Mouse (Mus musculus) inflammation-experienced regulatory T-cells, adult 6 months (primary cell): ENCODE measurements at regions not wholly inside any gene's neighbourhood (a gene's known extent, or its start where the extent isn't known, plus 50 kb on each side); places are given as distances from the start of the nearest gene placed in this dataset.

Source experiments
- ATAC-seq: one replicate; pipeline ENCODE4 v1.8.0; 2017

DNA sequence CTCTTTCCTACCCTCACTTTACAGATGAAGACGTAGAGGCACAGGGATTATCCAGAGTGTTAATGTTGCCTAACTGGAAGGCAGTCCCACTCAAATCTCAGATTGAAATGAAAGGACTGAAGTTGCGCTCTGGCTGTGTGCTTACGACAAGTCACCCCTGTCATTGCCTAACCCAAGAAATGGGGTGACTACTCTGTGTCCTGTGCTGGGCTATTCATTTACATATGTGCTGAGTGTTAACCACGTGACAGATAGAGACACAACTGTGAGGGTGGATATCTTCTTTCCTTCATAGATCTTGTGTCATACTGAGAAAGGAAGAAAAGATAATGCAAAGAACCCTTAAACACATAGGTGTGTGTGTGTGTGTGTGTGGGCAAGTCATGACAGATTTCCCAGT, 120.7 kb upstream of the Zc3h12c start:
- no peak for ATAC-seq

- ATAC-seq: no peak
These were observed 119.4 kb upstream of the Zc3h12c start for GRCm38 (mm10) chr9:52287761-52288275.

DNA sequence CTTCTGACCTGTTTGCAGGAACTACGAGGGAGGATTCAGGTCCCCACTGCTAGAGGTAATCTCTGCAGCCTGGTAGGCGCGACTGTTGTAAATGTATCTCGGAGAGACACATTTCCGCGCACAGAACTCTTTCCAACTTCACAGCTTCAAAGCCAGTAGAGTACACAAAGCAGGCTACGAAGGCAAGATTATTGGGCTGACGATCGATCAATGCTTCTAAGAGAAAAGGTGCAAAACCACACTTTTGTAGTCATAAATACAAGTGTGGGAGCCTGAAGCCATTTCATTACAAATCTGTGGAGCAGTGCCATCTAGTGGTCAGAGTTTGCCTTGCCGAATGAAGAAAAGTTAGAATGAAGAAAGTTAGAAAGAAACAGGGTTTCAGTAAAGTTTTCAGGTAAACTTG, 118.9 kb upstream of the Zc3h12c start:
- ATAC-seq: peak; percentile 48

DNA sequence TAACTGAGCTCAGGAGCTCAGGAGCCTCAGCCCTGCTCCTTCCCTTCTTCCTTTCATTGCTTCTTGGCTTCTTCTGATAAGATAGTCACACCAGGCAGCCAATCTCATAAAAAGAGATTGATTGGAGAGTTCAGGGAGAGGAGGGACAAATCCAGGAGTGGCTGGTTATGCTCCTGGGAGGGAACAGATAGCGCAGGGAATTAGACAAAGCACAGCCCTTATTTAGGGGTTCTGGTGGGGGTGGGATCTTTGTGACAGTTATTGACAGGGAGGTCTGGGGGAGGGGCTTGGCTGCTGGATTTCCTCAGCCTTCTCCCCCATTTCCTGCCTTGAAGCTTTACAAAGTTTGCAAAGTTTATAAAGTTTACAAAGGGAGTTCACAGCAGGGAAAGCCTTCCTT, 117.7 kb upstream of the Zc3h12c start:
- ATAC-seq: no peak

- no peak for ATAC-seq
These were observed 115.2 kb upstream of the Zc3h12c start for GRCm38 (mm10) chr9:52283558-52283957.

GRCm38 (mm10) chr9:52280995-52281394, 112.6 kb upstream of the Zc3h12c start:
- ATAC-seq: no peak

GRCm38 (mm10) chr9:52280556-52280955, 112.2 kb upstream of the Zc3h12c start:
- no peak for ATAC-seq

- no peak for ATAC-seq
These were observed 110.3 kb upstream of the Zc3h12c start for GRCm38 (mm10) chr9:52278701-52279023.

DNA sequence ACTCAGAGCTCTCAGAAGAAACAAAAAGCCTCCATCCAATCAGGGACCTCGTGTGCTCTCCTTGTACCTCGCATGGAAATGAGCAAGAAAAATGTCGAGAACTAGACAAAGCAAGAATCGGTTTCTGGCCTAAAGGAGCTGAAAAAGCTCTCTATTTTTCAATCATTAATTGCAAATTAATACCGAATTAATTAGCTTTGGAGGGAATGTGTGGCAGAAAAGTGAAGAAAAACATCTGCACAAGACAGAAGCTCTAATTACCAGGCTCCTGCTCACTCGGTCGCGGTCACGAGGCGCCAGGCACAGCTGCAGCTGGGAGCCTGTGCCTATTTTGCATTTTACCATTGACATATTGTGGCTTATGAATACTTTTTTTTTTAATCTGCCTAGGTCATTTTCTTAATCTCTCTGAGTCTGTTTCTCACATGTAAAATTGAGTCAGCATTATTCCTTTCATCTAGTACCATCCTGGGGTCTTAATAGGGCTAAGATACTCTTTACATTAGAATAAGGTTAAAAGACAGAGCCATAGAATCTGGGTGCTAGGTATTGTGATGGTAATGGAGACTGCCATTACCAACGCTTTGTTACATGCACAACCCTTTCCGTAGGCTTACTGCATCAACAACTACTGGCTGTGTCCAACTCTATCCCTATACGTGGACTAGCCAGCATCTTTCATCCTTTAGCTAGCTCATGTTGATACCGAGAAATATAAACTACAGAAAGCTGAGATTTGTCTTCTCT, 109.8 kb upstream of the Zc3h12c start:
- no peak for ATAC-seq

GRCm38 (mm10) chr9:52273994-52274393, 105.6 kb upstream of the Zc3h12c start:
- peak; percentile 46 for ATAC-seq

- ATAC-seq: no peak
These were observed 104.3 kb upstream of the Zc3h12c start for GRCm38 (mm10) chr9:52272668-52273067.

GRCm38 (mm10) chr9:52271345-52272116, 103.2 kb upstream of the Zc3h12c start:
- no peak for ATAC-seq

DNA sequence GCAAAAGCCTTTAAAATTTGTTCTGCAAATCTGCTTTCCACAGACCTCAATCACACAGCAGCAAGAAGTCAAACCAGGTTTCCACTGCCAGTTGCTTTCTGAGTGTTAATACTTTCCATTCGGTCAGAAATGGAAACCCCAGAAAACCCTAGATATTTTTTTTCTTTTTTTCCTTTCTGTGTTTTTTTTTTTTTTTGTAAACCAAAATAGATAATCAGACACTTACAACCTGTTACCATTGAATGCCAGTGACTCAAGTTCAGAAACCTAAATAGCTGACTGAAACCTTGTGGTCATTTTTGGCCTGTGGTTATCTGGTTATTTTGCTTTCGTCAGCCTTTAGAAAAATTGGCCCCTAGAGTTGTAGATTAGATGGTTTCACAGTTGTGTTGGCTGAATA, 93.2 kb upstream of the Zc3h12c start:
- ATAC-seq: peak; percentile 27

- peak; percentile 68 for ATAC-seq
These were observed 91.1 kb upstream of the Zc3h12c start for GRCm38 (mm10) chr9:52259459-52259858.

GRCm38 (mm10) chr9:52255692-52256091, 87.3 kb upstream of the Zc3h12c start:
- no peak for ATAC-seq

GRCm38 (mm10) chr9:52254475-52254874, 86.1 kb upstream of the Zc3h12c start:
- no peak for ATAC-seq

- ATAC-seq: no peak
These were observed 83.1 kb upstream of the Zc3h12c start for GRCm38 (mm10) chr9:52251455-52251854.

- no peak for ATAC-seq
These were observed 78.3 kb upstream of the Zc3h12c start for GRCm38 (mm10) chr9:52246712-52247111.

DNA sequence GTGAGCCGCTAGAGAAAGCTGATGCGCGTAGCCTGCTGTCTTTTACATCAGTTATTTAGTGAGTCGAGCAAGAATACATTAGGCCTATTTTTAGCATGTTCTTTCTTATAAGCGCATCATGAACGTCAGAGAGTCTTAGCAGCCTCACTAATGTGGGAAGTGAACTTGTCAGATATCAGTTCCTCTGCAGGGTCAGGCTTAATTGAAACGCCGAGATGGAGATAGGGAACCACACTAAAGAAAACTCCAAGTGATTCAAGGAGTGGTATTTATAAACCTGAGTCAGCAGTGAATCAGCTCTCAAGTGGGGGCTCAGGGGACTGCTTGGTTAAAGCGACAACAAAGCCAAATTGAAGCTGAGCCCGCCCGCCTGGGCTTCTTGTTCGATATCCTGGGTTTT, 75.7 kb upstream of the Zc3h12c start:
- no peak for ATAC-seq

GRCm38 (mm10) chr9:52243032-52243431, 74.7 kb upstream of the Zc3h12c start:
- no peak for ATAC-seq

DNA sequence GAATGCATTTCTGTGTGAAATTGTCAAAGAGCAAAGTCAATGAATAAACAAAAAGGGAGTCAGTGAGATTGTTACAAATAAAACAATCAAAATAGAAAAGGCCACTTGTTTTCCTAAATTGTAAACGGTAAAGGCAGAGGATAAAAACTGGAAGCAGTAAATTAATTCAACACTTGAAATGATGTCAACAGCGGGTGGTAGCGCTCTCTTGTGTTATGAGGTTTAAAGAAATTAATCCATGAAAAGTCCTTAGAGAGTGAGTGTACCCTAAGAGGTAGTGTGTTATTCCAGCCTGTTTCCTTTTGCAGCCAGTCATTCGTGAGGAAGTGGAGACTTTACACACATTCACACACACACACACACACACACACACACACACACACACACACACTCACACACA, 73.2 kb upstream of the Zc3h12c start:
- ATAC-seq: no peak

DNA sequence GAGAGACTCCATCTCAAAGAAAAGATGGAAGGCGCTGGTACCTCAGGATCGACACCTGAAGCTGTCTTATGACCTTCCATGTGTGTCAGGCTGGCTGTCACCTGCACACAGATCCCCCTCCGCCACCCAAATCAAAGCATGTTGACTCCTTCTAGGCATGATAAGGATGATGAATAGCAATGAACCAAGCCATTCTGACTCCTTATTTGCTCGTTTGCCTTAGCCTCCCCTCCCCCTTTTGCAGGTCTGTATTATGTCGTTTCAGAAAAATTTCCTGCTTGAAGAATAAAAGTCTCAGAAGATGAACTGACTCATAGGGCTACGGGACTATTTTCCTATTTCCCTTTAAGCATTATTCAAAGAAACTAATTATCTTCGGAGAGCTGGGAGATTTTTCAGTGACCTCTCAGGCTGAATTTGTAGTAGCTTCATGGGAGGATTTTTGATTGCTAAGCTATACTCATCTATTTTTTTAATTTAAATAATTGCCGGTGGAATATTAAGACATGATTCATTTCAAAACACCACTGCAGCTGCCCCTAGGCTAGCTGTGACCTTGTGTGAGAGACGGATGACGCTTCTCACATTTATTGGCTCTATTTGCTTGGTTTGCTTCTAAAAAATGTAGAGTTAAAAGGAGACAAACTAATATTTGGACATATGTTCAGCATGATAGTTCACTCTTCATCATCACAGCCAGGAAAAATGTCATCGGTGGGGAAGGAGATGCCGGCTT, 72.4 kb upstream of the Zc3h12c start:
- ATAC-seq: no peak

- no peak for ATAC-seq
These were observed 66.4 kb upstream of the Zc3h12c start for GRCm38 (mm10) chr9:52234775-52235174.
